Mouse (Mus musculus): ENCODE measurements around the gene Pik3ip1. TPM values are rescaled to one million over a fixed set of nuclear protein-coding genes. Genes with fewer than 3 reads are reported as not detected.

The Pik3ip1 gene
- polyA plus RNA-seq, 1 experiment, result 11.0 TPM

DNA sequence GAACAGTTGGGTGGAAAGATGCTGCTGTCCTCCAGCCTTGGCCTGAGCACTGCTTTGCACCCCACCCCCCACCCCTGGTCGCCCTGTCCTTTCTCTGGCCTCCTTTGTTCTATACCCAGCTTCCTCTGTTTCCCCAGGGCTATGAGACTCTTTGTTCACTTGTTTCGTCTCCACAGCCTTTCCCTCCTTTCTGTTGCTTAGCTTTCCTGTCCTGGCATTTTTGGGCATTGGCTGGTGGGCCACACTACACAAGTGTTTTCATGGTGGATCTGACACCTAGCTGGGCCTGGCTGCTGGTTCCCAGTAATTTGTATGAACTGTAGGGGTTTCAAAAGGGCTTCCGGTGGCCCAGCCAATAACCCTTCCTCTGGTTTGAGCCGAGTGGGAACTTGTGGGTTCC, 36.8 kb upstream of the Pik3ip1 start:
- Histone ChIP-seq H3K27ac (ENCODE audit: insufficient read depth, low read depth, low read length) (no peak overlapping the region), H3K27me3 (ENCODE audit: control insufficient read depth, insufficient read depth, low read length) (no peaks in the 10 kb centered on the region), H3K4me3 (ENCODE audit: low read depth, low read length) (no peak overlapping the region), H3K36me3 (ENCODE audit: control insufficient read depth, insufficient read depth, low read length) (peaks cover 9% of the 10 kb centered on the region; the same call in 1 of the 2 replicates), H3K4me1 (ENCODE audit: control insufficient read depth, insufficient read depth, insufficient read length, low read length) (peaks cover 11% of the 10 kb centered on the region)
- WGBS, result 75% methylated on average over 4 of the region's 4 CpGs
- TF ChIP-seq CTCF (IDR thresholded peaks at IDR 0.05; ENCODE audit: extremely low read depth, insufficient read length, insufficient replicate concordance, low read depth, low read length) (no peak), POLR2A (IDR thresholded peaks at IDR 0.05; ENCODE audit: low read depth, low read length) (no peak)

DNA sequence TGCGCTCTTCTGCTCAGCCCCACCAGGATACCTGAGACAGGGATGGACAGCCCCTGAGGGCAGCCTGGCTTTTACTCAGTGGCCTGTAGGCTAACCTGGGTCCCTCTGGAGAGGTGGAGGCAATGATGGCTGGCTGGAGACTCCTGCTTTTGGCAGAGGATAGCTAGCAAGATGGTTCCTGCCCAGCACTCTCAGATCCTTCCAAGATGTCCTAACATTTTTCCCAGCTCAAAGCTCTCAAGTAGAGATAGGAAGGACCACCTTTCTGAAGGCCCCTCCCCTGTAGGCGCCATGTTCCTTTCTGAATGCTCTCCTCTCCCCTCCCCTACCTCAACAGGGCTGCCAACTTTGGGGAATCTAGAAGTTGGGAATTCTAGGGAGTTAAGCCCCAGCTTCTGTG, 35.6 kb upstream of the Pik3ip1 start:
- Histone ChIP-seq H3K36me3 (ENCODE audit: control insufficient read depth, insufficient read depth, low read length) (peaks cover 21% of the 10 kb centered on the region), H3K4me1 (ENCODE audit: control insufficient read depth, insufficient read depth, insufficient read length, low read length) (peaks cover 11% of the 10 kb centered on the region), H3K4me3 (ENCODE audit: low read depth, low read length) (no peak overlapping the region), H3K27ac (ENCODE audit: insufficient read depth, low read depth, low read length) (no peak overlapping the region), H3K27me3 (ENCODE audit: control insufficient read depth, insufficient read depth, low read length) (no peaks in the 10 kb centered on the region)
- no peak for TF ChIP-seq POLR2A (IDR thresholded peaks at IDR 0.05; ENCODE audit: low read depth, low read length)
- TF ChIP-seq CTCF (IDR thresholded peaks at IDR 0.05; ENCODE audit: extremely low read depth, insufficient read length, insufficient replicate concordance, low read depth, low read length), result no peak
- WGBS, result 100% methylated on average over 2 of the region's 2 CpGs

DNA sequence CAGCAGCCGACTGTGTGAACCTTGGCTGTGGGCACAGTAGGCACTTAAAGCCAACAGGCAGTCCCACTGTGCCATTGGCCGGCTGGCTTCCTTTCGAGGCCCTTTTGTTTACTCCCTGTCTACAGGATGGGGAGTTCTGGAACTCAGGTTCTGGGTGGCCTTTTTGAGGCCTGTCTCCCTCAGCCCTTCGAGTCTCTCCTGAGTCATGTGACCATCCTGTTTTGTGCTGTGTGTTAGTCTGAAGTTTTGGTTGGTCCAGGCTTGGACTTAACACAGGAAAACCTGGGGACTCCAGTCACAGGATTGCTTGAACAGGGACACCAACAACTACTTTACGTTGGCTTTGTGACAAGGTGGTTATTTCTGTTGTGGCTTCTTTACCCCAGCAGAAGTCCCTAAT, 34.1 kb upstream of the Pik3ip1 start:
- Histone ChIP-seq H3K27ac (ENCODE audit: insufficient read depth, low read depth, low read length) (no peak overlapping the region), H3K27me3 (ENCODE audit: control insufficient read depth, insufficient read depth, low read length) (no peaks in the 10 kb centered on the region), H3K4me1 (ENCODE audit: control insufficient read depth, insufficient read depth, insufficient read length, low read length) (peaks cover 9% of the 10 kb centered on the region), H3K4me3 (ENCODE audit: low read depth, low read length) (no peak overlapping the region), H3K36me3 (ENCODE audit: control insufficient read depth, insufficient read depth, low read length) (peaks cover 25% of the 10 kb centered on the region)
- 56% methylated on average over 5 of the region's 5 CpGs for WGBS
- no peak for TF ChIP-seq CTCF (IDR thresholded peaks at IDR 0.05; ENCODE audit: extremely low read depth, insufficient read length, insufficient replicate concordance, low read depth, low read length)
- no peak for TF ChIP-seq POLR2A (IDR thresholded peaks at IDR 0.05; ENCODE audit: low read depth, low read length)

DNA sequence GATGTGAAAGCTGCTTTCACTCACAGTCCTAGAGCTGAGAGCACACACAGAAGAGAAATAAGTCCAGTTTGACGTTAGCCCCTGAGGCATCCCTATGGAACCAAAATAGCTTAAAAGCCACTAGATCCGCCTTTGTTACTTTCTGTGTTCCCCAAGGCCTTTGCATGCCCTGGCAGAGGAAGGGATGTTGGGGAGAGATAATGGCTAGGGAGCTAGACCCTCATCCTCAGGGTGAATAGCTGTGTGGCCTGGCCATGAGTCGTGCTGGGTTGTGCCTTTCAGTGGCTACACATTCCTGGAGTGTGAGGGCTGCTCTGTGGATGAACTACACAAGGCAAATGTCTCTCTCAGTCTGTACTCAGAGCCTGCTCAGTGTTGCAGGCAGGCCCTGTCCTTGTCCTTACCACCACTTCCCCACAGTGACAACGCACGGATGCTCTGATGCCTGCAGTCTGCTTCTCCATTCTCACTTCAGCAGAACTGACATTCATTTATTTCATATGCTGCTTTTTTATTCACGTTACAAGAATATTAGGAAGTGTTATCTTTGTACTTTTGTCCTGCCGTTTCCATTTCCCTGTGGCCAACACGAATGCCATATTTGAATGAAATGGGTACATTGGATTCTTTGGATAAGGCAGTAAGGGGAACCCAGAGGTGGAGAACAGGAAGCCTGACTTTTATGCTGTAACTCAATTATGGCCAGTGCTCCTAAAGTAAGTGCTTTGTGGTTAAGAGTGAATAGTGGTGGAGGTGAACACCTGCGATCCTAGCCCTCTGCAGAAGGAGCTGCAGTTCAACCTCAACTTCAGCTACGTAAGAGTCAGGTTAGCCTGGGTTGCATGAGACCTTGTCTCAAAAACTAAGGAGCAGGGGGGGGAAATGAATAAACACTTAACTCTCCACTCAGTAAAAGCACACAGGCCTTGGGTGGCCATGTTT, 32.1 kb upstream of the Pik3ip1 start:
- WGBS, result 81% methylated on average over 10 of the region's 10 CpGs
- H3K4me3 ChIP-seq (ENCODE audit: low read depth, low read length), result no peak overlapping the region
- no peaks in the 10 kb centered on the region for H3K4me1 ChIP-seq (ENCODE audit: control insufficient read depth, insufficient read depth, insufficient read length, low read length)
- H3K36me3 ChIP-seq (ENCODE audit: control insufficient read depth, insufficient read depth, low read length), result peaks cover 28% of the 10 kb centered on the region
- no peak overlapping the region for H3K27ac ChIP-seq (ENCODE audit: insufficient read depth, low read depth, low read length)
- H3K27me3 ChIP-seq (ENCODE audit: control insufficient read depth, insufficient read depth, low read length), result no peaks in the 10 kb centered on the region
- no peak for TF ChIP-seq POLR2A (IDR thresholded peaks at IDR 0.05; ENCODE audit: low read depth, low read length)
- TF ChIP-seq CTCF (IDR thresholded peaks at IDR 0.05; ENCODE audit: extremely low read depth, insufficient read length, insufficient replicate concordance, low read depth, low read length), result no peak

DNA sequence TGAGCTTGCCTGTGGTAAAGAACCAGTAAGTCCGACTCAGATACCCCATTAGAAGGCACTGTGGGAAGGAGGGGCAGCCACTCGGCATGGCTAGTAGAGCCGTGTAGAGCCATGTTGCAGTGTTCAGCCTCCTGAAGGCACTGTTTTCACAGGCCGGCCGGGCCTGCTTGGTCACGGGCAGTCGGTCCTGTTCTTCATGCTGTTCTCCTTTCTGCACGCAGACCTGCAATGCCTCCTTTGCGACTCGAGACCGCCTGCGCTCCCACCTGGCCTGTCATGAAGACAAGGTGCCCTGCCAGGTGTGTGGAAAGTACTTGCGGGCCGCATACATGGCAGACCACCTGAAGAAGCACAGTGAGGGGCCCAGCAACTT, 31.4 kb upstream of the Pik3ip1 start:
- H3K27ac ChIP-seq (ENCODE audit: insufficient read depth, low read depth, low read length), result no peak overlapping the region
- H3K4me3 ChIP-seq (ENCODE audit: low read depth, low read length), result no peak overlapping the region
- H3K4me1 ChIP-seq (ENCODE audit: control insufficient read depth, insufficient read depth, insufficient read length, low read length), result no peaks in the 10 kb centered on the region
- TF ChIP-seq CTCF (IDR thresholded peaks at IDR 0.05; ENCODE audit: extremely low read depth, insufficient read length, insufficient replicate concordance, low read depth, low read length) (no peak), POLR2A (IDR thresholded peaks at IDR 0.05; ENCODE audit: low read depth, low read length) (no peak)
- 92% methylated on average over 14 of the region's 14 CpGs for WGBS
- no peaks in the 10 kb centered on the region for H3K27me3 ChIP-seq (ENCODE audit: control insufficient read depth, insufficient read depth, low read length)
- peaks cover 28% of the 10 kb centered on the region for H3K36me3 ChIP-seq (ENCODE audit: control insufficient read depth, insufficient read depth, low read length)

DNA sequence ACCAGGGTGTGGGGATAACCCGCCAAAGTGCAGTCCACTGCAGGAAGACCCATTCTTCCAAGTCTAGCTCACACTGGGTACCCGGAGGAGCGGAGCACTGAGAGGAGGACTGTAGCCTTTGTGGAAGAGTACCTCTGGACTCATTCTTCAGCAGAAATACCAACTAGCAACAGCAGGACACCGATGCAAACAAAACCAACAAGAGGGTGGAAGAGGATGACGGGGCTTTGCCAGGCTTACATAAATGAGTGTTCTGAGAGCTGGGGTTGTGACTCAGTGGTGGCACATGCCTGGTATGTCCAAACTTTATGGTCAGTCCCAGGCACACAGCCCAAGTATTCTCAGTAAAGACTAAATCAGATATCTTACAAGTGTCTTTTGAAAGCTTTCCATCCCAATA, 29.1 kb upstream of the Pik3ip1 start:
- H3K36me3 ChIP-seq (ENCODE audit: control insufficient read depth, insufficient read depth, low read length), result peaks cover 26% of the 10 kb centered on the region
- TF ChIP-seq POLR2A (IDR thresholded peaks at IDR 0.05; ENCODE audit: low read depth, low read length) (no peak), CTCF (IDR thresholded peaks at IDR 0.05; ENCODE audit: extremely low read depth, insufficient read length, insufficient replicate concordance, low read depth, low read length) (no peak)
- no peaks in the 10 kb centered on the region for H3K4me1 ChIP-seq (ENCODE audit: control insufficient read depth, insufficient read depth, insufficient read length, low read length)
- no peak overlapping the region for H3K27ac ChIP-seq (ENCODE audit: insufficient read depth, low read depth, low read length)
- no peak overlapping the region for H3K4me3 ChIP-seq (ENCODE audit: low read depth, low read length)
- no peaks in the 10 kb centered on the region for H3K27me3 ChIP-seq (ENCODE audit: control insufficient read depth, insufficient read depth, low read length)
- 93% methylated on average over 5 of the region's 5 CpGs for WGBS

DNA sequence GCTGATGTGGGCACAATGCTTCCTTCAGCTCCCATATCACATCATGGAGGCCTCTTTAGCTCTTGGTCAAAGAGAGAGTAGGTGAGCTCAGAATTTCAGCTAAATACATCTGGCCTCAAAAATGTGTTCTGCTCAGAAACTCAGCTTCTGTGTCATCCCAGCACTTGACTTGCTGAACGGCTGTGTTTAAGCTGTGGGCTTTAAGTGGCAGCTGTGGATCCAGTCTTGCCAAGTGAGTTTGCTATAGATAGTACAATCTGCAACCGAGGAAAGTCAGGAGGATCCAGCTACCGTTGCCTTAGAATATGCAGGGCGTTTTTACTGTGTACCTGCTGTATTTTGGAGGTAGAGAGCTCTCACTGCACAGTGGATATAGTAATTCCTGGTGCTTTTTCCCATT, 27.8 kb upstream of the Pik3ip1 start:
- H3K4me3 ChIP-seq (ENCODE audit: low read depth, low read length), result no peak overlapping the region
- H3K27me3 ChIP-seq (ENCODE audit: control insufficient read depth, insufficient read depth, low read length), result no peaks in the 10 kb centered on the region
- no peak overlapping the region for H3K27ac ChIP-seq (ENCODE audit: insufficient read depth, low read depth, low read length)
- no peaks in the 10 kb centered on the region for H3K4me1 ChIP-seq (ENCODE audit: control insufficient read depth, insufficient read depth, insufficient read length, low read length)
- no peak for TF ChIP-seq POLR2A (IDR thresholded peaks at IDR 0.05; ENCODE audit: low read depth, low read length)
- TF ChIP-seq CTCF (IDR thresholded peaks at IDR 0.05; ENCODE audit: extremely low read depth, insufficient read length, insufficient replicate concordance, low read depth, low read length), result no peak
- H3K36me3 ChIP-seq (ENCODE audit: control insufficient read depth, insufficient read depth, low read length), result peaks cover 36% of the 10 kb centered on the region
- WGBS, result 64% methylated on average over 4 of the region's 4 CpGs
